Mouse (Mus musculus) bone marrow macrophage, adult 2 months (primary cell): ENCODE measurements around the gene Itga11.

ENCODE experiments used
- CTCF ChIP-seq: IDR thresholded peaks from 2 replicates; pipeline ENCODE4 v1.5.1; 2012; ENCODE audit warnings: low read depth, mild to moderate bottlenecking, low read length, moderate library complexity
- POLR2A ChIP-seq: IDR thresholded peaks from 2 replicates; pipeline ENCODE4 v1.6.1; 2012; ENCODE audit warnings: mild to moderate bottlenecking, low read depth, low read length, borderline replicate concordance

- no peak for TF ChIP-seq CTCF
- no peak for TF ChIP-seq POLR2A
These were observed 37.9 kb upstream of the Itga11 start for GRCm38 (mm10) chr9:62639686-62640085.
